Mouse (Mus musculus) left cerebral cortex, adult 9 months (tissue): ENCODE data around the gene Uqcr11.

Experiments
- DNase-seq, 2 experiments: peaks; one replicate each; pipeline ENCODE4 v3.0.0; 2022; ENCODE audit warnings: low spot score in 2 of 2

Uqcr11 gene

DNA sequence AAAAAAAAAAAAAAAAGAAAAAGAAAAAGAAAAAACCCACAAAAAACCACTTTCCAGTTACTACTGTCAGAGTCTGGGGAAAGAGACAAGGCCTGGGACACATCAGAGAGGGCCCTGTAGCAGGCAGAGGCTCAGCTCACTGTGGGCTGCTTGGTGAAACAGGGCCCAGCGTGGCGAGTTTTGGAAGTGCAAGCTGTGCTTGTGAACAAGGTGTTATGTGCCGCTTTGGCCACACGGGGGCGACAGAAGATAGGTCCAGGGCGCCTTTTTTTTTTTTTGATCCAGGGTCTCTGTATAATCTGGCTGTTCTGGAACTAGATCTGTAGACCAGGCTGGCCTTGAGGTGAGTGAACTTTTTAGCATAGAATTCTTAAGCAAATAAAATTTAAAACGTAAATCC lies 30.5 kb downstream of the Uqcr11 start:
- DNase-seq: peak in 1 of 2 experiments; percentile 92

DNA sequence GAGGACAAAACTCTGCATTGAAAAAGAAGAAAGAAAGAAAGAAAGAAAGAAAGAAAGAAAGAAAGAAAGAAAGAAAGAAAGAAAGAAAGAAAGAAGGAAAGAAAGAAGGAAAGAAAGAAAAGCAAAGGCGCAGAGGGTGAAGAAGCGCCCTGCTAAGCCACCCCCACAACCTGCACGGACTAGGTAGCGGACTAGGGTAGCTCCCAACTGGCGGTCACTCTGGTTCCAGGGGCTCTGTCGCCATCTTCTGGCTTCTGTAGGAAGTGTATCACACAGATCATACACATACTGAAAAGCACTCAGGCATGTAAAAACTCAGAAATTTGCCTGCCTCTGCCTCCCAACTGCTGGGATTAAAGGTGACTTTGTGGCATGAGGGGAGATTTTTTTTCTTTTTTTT lies 32.6 kb downstream of the Uqcr11 start:
- peak in 1 of 2 experiments; percentile 85 for DNase-seq

DNA sequence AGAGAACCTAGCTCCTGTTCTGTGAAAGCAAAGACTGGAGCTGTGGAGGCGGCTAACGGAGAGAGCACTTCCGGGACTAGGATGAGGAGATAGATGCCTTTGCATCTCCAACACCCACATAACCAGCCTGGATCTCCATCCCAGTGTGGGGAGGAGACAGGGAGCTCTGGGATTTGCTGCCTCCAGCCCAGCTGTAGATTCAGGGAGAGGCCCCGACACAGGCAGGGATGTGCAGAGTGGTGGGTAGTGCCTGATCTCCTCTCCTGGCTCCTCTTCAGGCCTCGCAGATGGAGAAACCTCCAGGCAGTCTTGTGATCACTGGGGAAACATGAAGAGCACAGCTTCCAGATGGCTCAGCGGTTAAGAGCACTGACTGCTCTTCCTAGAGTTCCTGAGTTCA lies 33.9 kb downstream of the Uqcr11 start:
- peak in 1 of 2 experiments; percentile 63 for DNase-seq

GRCm38 (mm10) chr10:80371983-80372382 lies 34.6 kb downstream of the Uqcr11 start:
- no peak for DNase-seq

GRCm38 (mm10) chr10:80371411-80371966 lies 35.1 kb downstream of the Uqcr11 start:
- DNase-seq: peak in 1 of 2 experiments; percentile 70

GRCm38 (mm10) chr10:80369995-80370747 lies 36.5 kb downstream of the Uqcr11 start:
- DNase-seq: peak in 1 of 2 experiments; percentile 65

- no peak for DNase-seq
Measured at GRCm38 (mm10) chr10:80368392-80368791, 38.2 kb downstream of the Uqcr11 start.

DNA sequence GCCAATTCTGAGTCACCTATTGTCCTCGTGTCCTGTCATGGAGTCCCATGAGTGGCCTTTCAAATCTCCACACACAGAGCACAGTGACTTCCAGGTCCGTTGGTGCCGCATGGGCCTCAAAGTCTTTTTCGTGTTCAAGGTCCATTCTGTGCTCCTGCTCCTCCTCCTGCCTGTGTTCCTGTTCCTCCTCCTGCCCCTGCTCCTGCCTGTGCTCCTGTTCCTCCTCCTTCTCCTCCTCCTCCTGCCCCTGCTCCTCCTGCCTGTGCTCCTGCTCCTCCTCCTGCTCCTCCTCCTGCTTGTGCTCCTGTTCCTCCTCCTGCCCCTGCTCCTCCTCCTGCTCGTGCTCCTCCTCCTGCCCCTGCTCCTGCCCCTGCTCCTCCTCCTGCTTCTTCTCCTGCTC lies 38.7 kb downstream of the Uqcr11 start:
- no peak for DNase-seq

DNA sequence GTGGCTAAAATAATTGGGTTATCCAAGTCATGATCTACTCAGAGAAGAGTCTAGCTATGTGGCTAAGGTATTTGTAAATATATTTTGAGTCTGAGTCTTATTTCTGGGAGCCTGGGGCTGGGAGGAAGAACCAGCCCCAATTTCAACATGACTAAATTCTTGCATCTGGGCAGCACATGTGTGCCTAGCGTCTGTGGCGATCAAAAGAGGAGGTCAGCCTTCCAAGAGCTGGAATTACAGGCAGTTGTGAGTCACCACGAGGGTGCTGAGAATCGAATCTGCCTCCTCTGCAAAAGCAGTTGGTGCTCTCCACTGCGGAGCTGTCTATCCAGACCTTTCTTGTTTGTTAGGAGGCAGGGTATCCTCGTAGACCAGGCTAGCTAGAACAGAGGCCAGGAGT lies 40.9 kb downstream of the Uqcr11 start:
- no peak for DNase-seq

GRCm38 (mm10) chr10:80363734-80364133 lies 42.9 kb downstream of the Uqcr11 start:
- no peak for DNase-seq

DNA sequence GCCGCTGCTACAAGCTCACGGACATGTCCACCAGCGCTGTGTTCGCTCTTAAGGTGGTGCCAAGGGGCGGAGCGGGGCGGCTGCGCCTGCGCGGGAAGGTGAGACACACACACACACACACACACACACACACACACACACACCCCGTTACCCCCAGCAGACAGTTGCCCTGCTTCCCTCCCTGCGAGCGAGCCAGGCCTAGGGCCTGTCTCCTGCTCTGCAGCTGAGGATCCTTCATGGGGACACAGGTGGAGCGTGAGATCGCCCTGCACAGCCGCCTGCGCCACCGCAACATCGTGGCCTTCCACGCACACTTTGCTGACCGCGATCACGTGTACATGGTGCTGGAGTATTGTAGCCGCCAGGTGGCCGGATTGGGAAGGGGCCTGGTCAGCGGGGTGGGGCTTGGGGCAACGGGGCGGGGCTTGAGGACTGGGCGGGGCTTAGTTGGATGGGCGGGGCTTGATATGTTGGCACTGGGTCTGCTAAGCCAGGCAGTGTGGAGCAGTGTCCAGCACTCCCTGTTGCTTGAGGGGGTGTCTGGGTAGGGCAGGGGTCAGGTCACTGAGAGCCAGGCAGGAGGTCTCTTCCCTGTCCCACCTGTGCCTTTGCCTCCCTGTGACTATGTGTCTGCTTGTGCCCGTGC lies 48.5 kb downstream of the Uqcr11 start:
- no peak for DNase-seq

DNA sequence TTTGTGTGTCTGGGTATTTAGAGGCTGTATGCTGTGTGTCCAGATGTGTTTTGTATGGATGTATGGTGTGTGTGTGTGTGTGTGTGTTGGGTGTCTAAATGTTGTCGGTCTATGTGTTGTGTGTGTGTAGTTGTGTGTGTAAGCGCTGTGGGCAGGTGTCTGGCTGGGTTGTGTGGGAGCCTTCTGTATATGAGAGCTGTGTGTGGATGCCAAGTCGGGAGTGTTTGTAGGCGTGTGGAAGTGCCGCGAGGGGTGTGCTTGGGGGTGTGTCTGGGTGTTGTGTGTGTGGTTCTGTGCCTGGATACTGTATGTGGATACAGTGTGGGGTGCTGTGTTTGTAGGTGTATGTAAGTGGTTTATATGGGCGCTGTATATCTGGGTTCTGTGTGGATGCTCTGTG lies 49.3 kb downstream of the Uqcr11 start:
- DNase-seq: peak in 1 of 2 experiments; percentile 59

GRCm38 (mm10) chr10:80356737-80357136 lies 49.9 kb downstream of the Uqcr11 start:
- DNase-seq: no peak

GRCm38 (mm10) chr10:80356001-80356682 lies 50.5 kb downstream of the Uqcr11 start, which contains the start of gene Plk5:
Plk5 (plus strand) TSS chr10:80356459.
- DNase-seq: no peak

DNA sequence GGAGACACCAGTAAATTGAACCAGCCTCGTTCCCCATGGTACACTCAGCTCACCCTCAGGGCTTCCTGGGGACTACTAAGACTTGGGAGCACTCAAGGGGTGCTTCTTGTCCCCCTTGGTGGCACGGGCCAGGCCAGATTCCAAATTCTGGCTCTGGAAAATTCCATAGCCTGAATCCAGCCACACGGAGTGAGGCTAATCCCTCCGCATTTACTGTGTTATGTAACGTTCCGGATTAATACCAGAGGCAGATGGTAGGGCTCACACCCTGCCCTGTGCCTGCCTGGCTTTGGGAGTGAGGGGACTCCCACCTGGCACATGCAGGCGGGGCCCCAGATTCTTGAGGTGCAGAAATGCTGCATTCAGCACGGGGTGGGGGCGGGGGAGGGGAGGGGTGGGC lies 51.2 kb downstream of the Uqcr11 start:
- DNase-seq: no peak
